Mouse (Mus musculus) cortical plate, adult 2 months (tissue): ENCODE results near the gene Ccdc57.

Experiments used
- CTCF ChIP-seq: fragments of 200-500 bp; IDR thresholded peaks from 2 replicates; pipeline ENCODE4 v1.5.1; 2011; ENCODE audit warnings: mild to moderate bottlenecking, control low read depth, low read length; ENCODE audit not compliant: insufficient read depth; ENCODE audit errors: extremely low read depth
- POLR2A ChIP-seq: fragments of 200-500 bp; IDR thresholded peaks from 2 replicates; pipeline ENCODE4 v1.6.1; 2011; ENCODE audit warnings: mild to moderate bottlenecking, low read length, control low read depth; ENCODE audit not compliant: insufficient read depth; ENCODE audit errors: extremely low read depth

DNA sequence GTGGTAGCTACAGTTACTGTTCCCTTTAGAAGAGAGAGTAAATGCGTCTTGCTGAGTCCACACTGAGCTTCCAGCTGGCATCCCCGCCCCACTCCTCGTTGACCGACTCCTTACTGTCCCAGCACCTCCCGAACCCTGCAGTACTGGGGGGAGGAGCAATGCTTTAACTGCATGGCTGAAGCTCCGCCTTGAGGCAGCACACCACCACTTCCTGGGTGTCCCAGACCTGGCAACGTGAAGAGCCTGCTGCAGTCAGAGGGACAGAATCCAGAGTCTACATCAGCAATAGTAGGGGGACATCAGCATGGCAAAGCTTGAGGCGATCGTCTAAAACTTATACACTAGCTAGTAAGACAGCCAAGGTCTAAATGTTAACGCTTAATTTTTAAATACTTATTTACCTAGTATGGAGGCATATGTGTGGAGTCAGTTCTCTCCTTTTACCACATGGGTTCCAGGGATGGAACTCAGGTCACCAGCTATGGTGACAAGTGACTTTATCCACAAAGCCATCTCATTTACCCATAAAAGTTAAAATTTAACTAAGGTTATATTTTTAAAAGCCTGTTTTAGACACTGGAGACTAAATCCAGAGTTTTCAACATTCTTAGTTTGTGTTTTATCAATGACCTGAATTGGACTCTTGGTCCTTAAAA, 30.1 kb downstream of the Ccdc57 start:
- TF ChIP-seq POLR2A, result no peak
- no peak for TF ChIP-seq CTCF
